Comparison of ENCODE assay signal across 18 mouse cellular contexts in genomic region chr19:59360486-59360896, GRCm38 (mm10). TPM values are rescaled to one million over a fixed set of nuclear protein-coding genes. Genes with fewer than 3 reads are reported as not detected.
DNase-seq lines count a peak whose midpoint lies in the region; ATAC-seq lines count a peak whose summit lies in the region.
"Had no signal": no experiment of that assay in that cellular context is flagged by ENCODE, and none has a peak within 500 bp of the region (broad histone marks: within the 10 kb centered on the region; RNA-seq: fewer than 3 reads in every experiment).

No protein-coding gene starts in this region.

- H3K9ac ChIP-seq in heart, embryonic 11.5 days (ENCODE audit: low read depth, low read length): no peak overlapping the region
- H3K9ac ChIP-seq in liver, embryonic 16.5 days (ENCODE audit: low read depth, low read length): peak overlapping the region; percentile 44
- H3K9ac ChIP-seq in hindbrain, embryonic 12.5 days: no peak overlapping the region
- H3K9ac ChIP-seq: limb, embryonic 13.5 days; midbrain, embryonic 15.5 days; neural tube, embryonic 13.5 days had no signal

- H3K4me2 ChIP-seq in heart, embryonic 11.5 days: no peak overlapping the region
- H3K4me2 ChIP-seq in liver, embryonic 16.5 days (ENCODE audit: low read depth, low read length): peak overlapping the region; percentile 52
- H3K4me2 ChIP-seq in hindbrain, embryonic 12.5 days (replicated peaks): no peak overlapping the region
- H3K4me2 ChIP-seq: limb, embryonic 13.5 days; midbrain, embryonic 15.5 days; neural tube, embryonic 13.5 days had no signal

- H3K9me3 ChIP-seq in heart, embryonic 11.5 days (replicated peaks; ENCODE audit: control insufficient read depth, low read length): no peaks in the 10 kb centered on the region
- no peaks in the 10 kb centered on the region for H3K9me3 ChIP-seq in erythroblast, embryonic 14.5 days (ENCODE audit: control insufficient read depth, low read length)
- H3K9me3 ChIP-seq in liver, embryonic 16.5 days (replicated peaks; ENCODE audit: control insufficient read depth, low read length): no peaks in the 10 kb centered on the region
- no peaks in the 10 kb centered on the region for H3K9me3 ChIP-seq in hindbrain, embryonic 12.5 days (replicated peaks)
- H3K9me3 ChIP-seq: embryonic facial prominence, embryonic 10.5 days; hindbrain, embryonic 10.5 days; limb, embryonic 13.5 days; midbrain, embryonic 15.5 days; neural tube, embryonic 13.5 days had no signal

- H3K36me3 ChIP-seq in heart, embryonic 11.5 days (ENCODE audit: control insufficient read depth, insufficient read depth, low read length): no peaks in the 10 kb centered on the region
- no peaks in the 10 kb centered on the region; the same call in 1 of the 2 replicates for H3K36me3 ChIP-seq in erythroblast, embryonic 14.5 days (ENCODE audit: control insufficient read depth)
- H3K36me3 ChIP-seq in liver, embryonic 16.5 days (ENCODE audit: control insufficient read depth, insufficient read depth): no peaks in the 10 kb centered on the region
- H3K36me3 ChIP-seq in hindbrain, embryonic 12.5 days: no peaks in the 10 kb centered on the region
- H3K36me3 ChIP-seq: embryonic facial prominence, embryonic 10.5 days; hindbrain, embryonic 10.5 days; limb, embryonic 13.5 days; midbrain, embryonic 15.5 days; neural tube, embryonic 13.5 days had no signal

- intact Hi-C loops in heart, postnatal 10 days (cut with DNase I): no loop called here

- H3K27ac ChIP-seq in heart, embryonic 11.5 days (ENCODE audit: low read depth, low read length): peak overlapping the region; percentile 66; the same call in 1 of the 2 replicates
- peak overlapping the region; percentile 93 for H3K27ac ChIP-seq in liver, embryonic 16.5 days (ENCODE audit: low read length)
- no peak overlapping the region for H3K27ac ChIP-seq in hindbrain, embryonic 12.5 days
- H3K27ac ChIP-seq: embryonic facial prominence, embryonic 10.5 days; limb, embryonic 13.5 days; midbrain, embryonic 15.5 days; neural tube, embryonic 13.5 days had no signal

- no peaks in the 10 kb centered on the region for H3K27me3 ChIP-seq in heart, embryonic 11.5 days (ENCODE audit: control insufficient read depth, insufficient read depth, low read length)
- no peaks in the 10 kb centered on the region for H3K27me3 ChIP-seq in erythroblast, embryonic 14.5 days (ENCODE audit: control insufficient read depth)
- no peaks in the 10 kb centered on the region for H3K27me3 ChIP-seq in liver, embryonic 16.5 days (ENCODE audit: control insufficient read depth, insufficient read depth, low read depth, low read length)
- no peaks in the 10 kb centered on the region for H3K27me3 ChIP-seq in hindbrain, embryonic 12.5 days
- H3K27me3 ChIP-seq: limb, embryonic 13.5 days; midbrain, embryonic 15.5 days; neural tube, embryonic 13.5 days had no signal

- WGBS in heart, embryonic 11.5 days (ENCODE audit: insufficient replicate concordance): 61% methylated on average over 2 of the region's 2 CpGs
- 47% methylated on average over 2 of the region's 2 CpGs for WGBS in liver, embryonic 16.5 days (ENCODE audit: insufficient replicate concordance)
- WGBS in hindbrain, embryonic 12.5 days: 34% methylated on average over 2 of the region's 2 CpGs

- no peak for DNase-seq in heart, postnatal 10 days
- DNase-seq in MEL-GATA-1-ER (ENCODE audit: extremely low read depth, low read depth): peak; percentile 91
- DNase-seq: cerebellum, adult 2 months; heart, adult 18-20 months; kidney, adult 18-20 months; lung, postnatal 14 days; thymus, adult 18-20 months had no signal

- H3K4me3 ChIP-seq in heart, embryonic 11.5 days (ENCODE audit: low read depth, low read length): no peak overlapping the region
- peak overlapping the region; percentile 34 for H3K4me3 ChIP-seq in erythroblast, embryonic 14.5 days (replicated peaks)
- peak overlapping the region; percentile 15; the same call in 1 of the 2 replicates for H3K4me3 ChIP-seq in liver, embryonic 16.5 days (ENCODE audit: low read depth, low read length)
- no peak overlapping the region for H3K4me3 ChIP-seq in hindbrain, embryonic 12.5 days
- H3K4me3 ChIP-seq: embryonic facial prominence, embryonic 10.5 days; hindbrain, embryonic 10.5 days; limb, embryonic 13.5 days; midbrain, embryonic 15.5 days; neural tube, embryonic 13.5 days had no signal

- ATAC-seq in heart, embryonic 11.5 days (replicated peaks; ENCODE audit: insufficient number of reproducible peaks, low FRiP score, low TSS enrichment): peak; percentile 83
- peak; percentile 97 for ATAC-seq in liver, embryonic 16.5 days (ENCODE audit: low read depth)
- ATAC-seq in activated CD4-positive, CD25-positive, alpha-beta regulatory T cell, adult 4 months: no peak
- no peak for ATAC-seq in monocyte, adult 5-6 weeks (replicated peaks; ENCODE audit: insufficient number of reproducible peaks, low FRiP score, low TSS enrichment, poor library complexity, severe bottlenecking)
- no peak for ATAC-seq in hindbrain, embryonic 12.5 days (ENCODE audit: low FRiP score)
- ATAC-seq: midbrain, embryonic 15.5 days had no signal

- H3K4me1 ChIP-seq in heart, embryonic 11.5 days (ENCODE audit: control insufficient read depth, insufficient read depth, low read length): peaks cover 7% of the 10 kb centered on the region
- peaks cover 98% of the 10 kb centered on the region for H3K4me1 ChIP-seq in erythroblast, embryonic 14.5 days (ENCODE audit: control insufficient read depth)
- peaks cover 72% of the 10 kb centered on the region for H3K4me1 ChIP-seq in liver, embryonic 16.5 days (ENCODE audit: control insufficient read depth, low read depth, low read length)
- H3K4me1 ChIP-seq in hindbrain, embryonic 12.5 days: no peaks in the 10 kb centered on the region
- H3K4me1 ChIP-seq: limb, embryonic 13.5 days; midbrain, embryonic 15.5 days; neural tube, embryonic 13.5 days had no signal

RNA-seq across cellular contexts. Expression of gene Pdzd8, which starts 14.9 kb away (rescaled TPM):
- polyA plus RNA-seq in heart, embryonic 11.5 days (2014; fragmentation: Nextera tagmentation; extraction: Ambion mirVana): 10.5 and 12.1 TPM in 2 replicates
- total RNA-seq in heart, postnatal 10 days (2021): 10 to 100 TPM; 30.4 to 31.3 TPM
- 0.28 and 0.36 TPM in 2 replicates for polyA plus RNA-seq in erythroblast, embryonic 14.5 days (2012)
- polyA plus RNA-seq in liver, embryonic 16.5 days (2015; fragmentation: Nextera tagmentation; extraction: Ambion mirVana): 3.1 and 3.3 TPM in 2 replicates
- 1 to 10 TPM; 8.7 to 9.4 TPM for polyA plus RNA-seq in activated CD4-positive, CD25-positive, alpha-beta regulatory T cell, adult 4 months (2017; shearing (Covaris generic))
- total RNA-seq in monocyte, adult 5-6 weeks (2017): 54.7 to 72.0 TPM (median 56.5 TPM) in 3 replicates
- 16.7 and 18.9 TPM in 2 replicates for polyA plus RNA-seq in hindbrain, embryonic 12.5 days (2016; fragmentation: Nextera tagmentation; extraction: Ambion mirVana)

RNA-seq across cellular contexts. Expression of gene Rps12-ps3, which starts 38.4 kb away (rescaled TPM):
- 24.2 and 35.1 TPM in 2 replicates for polyA plus RNA-seq in heart, embryonic 11.5 days (2014; fragmentation: Nextera tagmentation; extraction: Ambion mirVana)
- 100 to 1,000 TPM; 323 to 397 TPM for total RNA-seq in heart, postnatal 10 days (2021)
- polyA plus RNA-seq in erythroblast, embryonic 14.5 days (2012): 3.5 and 7.4 TPM in 2 replicates
- 14.1 and 14.7 TPM in 2 replicates for polyA plus RNA-seq in liver, embryonic 16.5 days (2015; fragmentation: Nextera tagmentation; extraction: Ambion mirVana)
- 100 to 1,000 TPM; 303 to 848 TPM for polyA plus RNA-seq in activated CD4-positive, CD25-positive, alpha-beta regulatory T cell, adult 4 months (2017; shearing (Covaris generic))
- total RNA-seq in monocyte, adult 5-6 weeks (2017): 191 to 497 TPM (median 426 TPM) in 3 replicates
- 7.2 TPM in 1 of 2 replicates, not detected in the other for polyA plus RNA-seq in hindbrain, embryonic 12.5 days (2016; fragmentation: Nextera tagmentation; extraction: Ambion mirVana)

Comparison
In these comparisons a context has a peak if more than half of its experiments do, and no peak if none do; other contexts are left out.
1. ATAC-seq: peak in heart, embryonic 11.5 days (single experiment) and liver, embryonic 16.5 days (single experiment); none in activated CD4-positive, CD25-positive, alpha-beta regulatory T cell, adult 4 months (single experiment), monocyte, adult 5-6 weeks (single experiment) and hindbrain, embryonic 12.5 days (single experiment).
2. H3K4me3 ChIP-seq: peak in erythroblast, embryonic 14.5 days (single experiment) and liver, embryonic 16.5 days (single experiment); none in heart, embryonic 11.5 days (single experiment) and hindbrain, embryonic 12.5 days (single experiment).